In the genomic region with DNA sequence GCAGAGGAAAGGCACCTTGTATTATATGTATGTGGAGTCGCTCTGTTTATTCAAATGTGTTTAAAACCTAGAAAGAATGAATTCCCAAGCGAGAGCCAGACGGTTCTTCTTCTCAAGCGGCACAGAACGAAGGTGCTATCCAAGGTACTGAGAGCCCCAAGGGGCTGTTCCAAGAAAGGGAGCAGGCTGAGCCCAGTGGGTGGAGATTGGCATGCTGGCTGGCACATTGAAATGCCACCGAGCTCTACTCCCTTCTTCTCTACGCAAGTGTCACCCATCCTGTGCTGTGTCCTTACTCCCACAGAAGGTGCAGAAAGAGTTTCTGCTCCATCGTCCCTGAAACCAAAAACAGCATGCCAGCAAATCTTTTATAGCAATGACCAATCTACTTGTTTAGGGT, we compare ENCODE assay signal across 9 mouse cellular contexts.
A peak's percentile ranks its signal among the peaks of the same experiment; 100 is the strongest.
DNase-seq lines count a peak whose midpoint lies in the region; ATAC-seq and TF ChIP-seq lines count a peak whose summit lies in the region.
"Had no signal": no experiment of that assay in that cellular context is flagged by ENCODE, and none has a peak within 500 bp of the region (broad histone marks: within the 10 kb centered on the region; RNA-seq: fewer than 3 reads in every experiment).

No protein-coding gene starts in this region.

- no peaks in the 10 kb centered on the region for H3K36me3 ChIP-seq in heart, postnatal 0 days (replicated peaks; ENCODE audit: control insufficient read depth, insufficient read depth, low read length)
- no peaks in the 10 kb centered on the region for H3K36me3 ChIP-seq in midbrain, embryonic 11.5 days (ENCODE audit: control insufficient read depth, insufficient read depth, low read length)
- no peaks in the 10 kb centered on the region for H3K36me3 ChIP-seq in midbrain, postnatal 0 days (ENCODE audit: insufficient read depth, low read length)
- no peaks in the 10 kb centered on the region for H3K36me3 ChIP-seq in embryonic facial prominence, embryonic 14.5 days (ENCODE audit: control insufficient read depth, insufficient read depth, low read length)
- no peaks in the 10 kb centered on the region for H3K36me3 ChIP-seq in forebrain, postnatal 0 days (ENCODE audit: insufficient read depth)
- H3K36me3 ChIP-seq: liver, embryonic 15.5 days had no signal

- H3K9me3 ChIP-seq in heart, postnatal 0 days (replicated peaks; ENCODE audit: control insufficient read depth, low read length), result no peaks in the 10 kb centered on the region
- H3K9me3 ChIP-seq in midbrain, embryonic 11.5 days (ENCODE audit: control insufficient read depth, low read length), result no peaks in the 10 kb centered on the region
- H3K9me3 ChIP-seq in midbrain, postnatal 0 days (ENCODE audit: low read length), result no peaks in the 10 kb centered on the region
- no peaks in the 10 kb centered on the region for H3K9me3 ChIP-seq in embryonic facial prominence, embryonic 14.5 days (ENCODE audit: control insufficient read depth, low read length)
- H3K9me3 ChIP-seq in forebrain, postnatal 0 days (ENCODE audit: low read length), result no peaks in the 10 kb centered on the region
- H3K9me3 ChIP-seq: liver, embryonic 15.5 days had no signal

- DNase-seq in heart, postnatal 0 days (ENCODE audit: low spot score), result peak; percentile 29
- DNase-seq in heart, adult 18-20 months, result no peak
- DNase-seq in midbrain, embryonic 11.5 days (ENCODE audit: low spot score, missing footprints), result peak; percentile 56
- no peak for DNase-seq in midbrain, postnatal 0 days (ENCODE audit: low spot score)
- peak; percentile 48 for DNase-seq in embryonic facial prominence, embryonic 14.5 days (ENCODE audit: low spot score)
- peak; percentile 6 for DNase-seq in yolk sac, embryonic 10.5 days (ENCODE audit: low spot score)
- DNase-seq in forebrain, postnatal 0 days, result no peak
- no peak for DNase-seq in gastrocnemius, postnatal 14 days

- H3K4me2 ChIP-seq in heart, postnatal 0 days (ENCODE audit: low read depth, low read length), result no peak overlapping the region
- H3K4me2 ChIP-seq in midbrain, embryonic 11.5 days, result no peak overlapping the region
- no peak overlapping the region for H3K4me2 ChIP-seq in midbrain, postnatal 0 days (ENCODE audit: low read depth, low read length, poor library complexity, severe bottlenecking)
- H3K4me2 ChIP-seq in embryonic facial prominence, embryonic 14.5 days (ENCODE audit: low read depth, low read length), result no peak overlapping the region
- no peak overlapping the region for H3K4me2 ChIP-seq in forebrain, postnatal 0 days (ENCODE audit: low read depth)
- H3K4me2 ChIP-seq: liver, embryonic 15.5 days had no signal

- no peak overlapping the region for H3K9ac ChIP-seq in heart, postnatal 0 days (replicated peaks; ENCODE audit: low read depth, low read length)
- H3K9ac ChIP-seq in midbrain, embryonic 11.5 days (ENCODE audit: low read length), result no peak overlapping the region
- no peak overlapping the region for H3K9ac ChIP-seq in midbrain, postnatal 0 days (replicated peaks; ENCODE audit: low read length, poor library complexity, severe bottlenecking)
- H3K9ac ChIP-seq in embryonic facial prominence, embryonic 14.5 days (ENCODE audit: low read depth, low read length), result no peak overlapping the region
- no peak overlapping the region for H3K9ac ChIP-seq in forebrain, postnatal 0 days
- H3K9ac ChIP-seq: liver, embryonic 15.5 days had no signal

- no peak for ATAC-seq in heart, postnatal 0 days (ENCODE audit: insufficient read depth, low read depth)
- no peak for ATAC-seq in midbrain, embryonic 11.5 days (ENCODE audit: low FRiP score)
- ATAC-seq in midbrain, postnatal 0 days (ENCODE audit: low FRiP score), result no peak
- ATAC-seq in embryonic facial prominence, embryonic 14.5 days (ENCODE audit: low read depth), result no peak
- ATAC-seq in forebrain, postnatal 0 days, result no peak

- no peak overlapping the region for H3K27ac ChIP-seq in heart, postnatal 0 days (ENCODE audit: low read depth)
- H3K27ac ChIP-seq in midbrain, embryonic 11.5 days (ENCODE audit: low read depth, low read length), result no peak overlapping the region
- no peak overlapping the region for H3K27ac ChIP-seq in midbrain, postnatal 0 days (ENCODE audit: low read depth, low read length)
- no peak overlapping the region for H3K27ac ChIP-seq in embryonic facial prominence, embryonic 14.5 days (replicated peaks; ENCODE audit: low read depth, low read length)
- H3K27ac ChIP-seq in forebrain, postnatal 0 days (ENCODE audit: low read depth, low read length), result no peak overlapping the region
- H3K27ac ChIP-seq: liver, embryonic 15.5 days had no signal

- H3K27me3 ChIP-seq in heart, postnatal 0 days (ENCODE audit: control insufficient read depth, insufficient read depth, low read length), result peaks cover 5% of the 10 kb centered on the region
- no peaks in the 10 kb centered on the region for H3K27me3 ChIP-seq in midbrain, embryonic 11.5 days (ENCODE audit: control insufficient read depth, insufficient read depth, low read length)
- no peaks in the 10 kb centered on the region for H3K27me3 ChIP-seq in midbrain, postnatal 0 days (ENCODE audit: insufficient read depth, low read length)
- no peaks in the 10 kb centered on the region for H3K27me3 ChIP-seq in embryonic facial prominence, embryonic 14.5 days (replicated peaks; ENCODE audit: control insufficient read depth, insufficient read depth, low read length)
- no peaks in the 10 kb centered on the region for H3K27me3 ChIP-seq in forebrain, postnatal 0 days (ENCODE audit: insufficient read depth, low read length)
- H3K27me3 ChIP-seq: liver, embryonic 15.5 days had no signal

- no peak overlapping the region for H3K4me3 ChIP-seq in heart, postnatal 0 days (ENCODE audit: low read depth, low read length)
- H3K4me3 ChIP-seq in midbrain, embryonic 11.5 days (ENCODE audit: low read depth, low read length), result no peak overlapping the region
- H3K4me3 ChIP-seq in midbrain, postnatal 0 days (ENCODE audit: low read depth, low read length), result no peak overlapping the region
- no peak overlapping the region for H3K4me3 ChIP-seq in embryonic facial prominence, embryonic 14.5 days (ENCODE audit: low read depth, low read length)
- H3K4me3 ChIP-seq in forebrain, postnatal 0 days (ENCODE audit: low read depth, low read length), result no peak overlapping the region
- H3K4me3 ChIP-seq: liver, embryonic 15.5 days had no signal

- 27% methylated on average over 8 of the region's 8 CpGs for WGBS in heart, postnatal 0 days
- 34% methylated on average over 8 of the region's 8 CpGs for WGBS in midbrain, embryonic 11.5 days
- 44% methylated on average over 8 of the region's 8 CpGs for WGBS in midbrain, postnatal 0 days
- 25% methylated on average over 8 of the region's 8 CpGs for WGBS in embryonic facial prominence, embryonic 14.5 days
- WGBS in forebrain, postnatal 0 days, result 29% methylated on average over 8 of the region's 8 CpGs

- no peaks in the 10 kb centered on the region for H3K4me1 ChIP-seq in heart, postnatal 0 days (ENCODE audit: control insufficient read depth, insufficient read depth)
- H3K4me1 ChIP-seq in midbrain, embryonic 11.5 days (ENCODE audit: control insufficient read depth, insufficient read depth, low read length), result no peaks in the 10 kb centered on the region; the same call in 1 of the 2 replicates
- no peaks in the 10 kb centered on the region for H3K4me1 ChIP-seq in midbrain, postnatal 0 days (ENCODE audit: insufficient read depth, low read length)
- 0 out of 2 replicates have a peak, but pooled peaks cover 3% of the 10 kb centered on the region for H3K4me1 ChIP-seq in embryonic facial prominence, embryonic 14.5 days (ENCODE audit: control insufficient read depth, insufficient read depth, low read length)
- peaks cover 12% of the 10 kb centered on the region; the same call in 1 of the 2 replicates for H3K4me1 ChIP-seq in forebrain, postnatal 0 days (ENCODE audit: insufficient read depth)
- H3K4me1 ChIP-seq: liver, embryonic 15.5 days had no signal

- intact Hi-C loops in gastrocnemius, postnatal 14 days (cut with DNase I; ENCODE audit: low total_unique reads), result no loop called here

- TF ChIP-seq EP300 in heart, postnatal 0 days (IDR thresholded peaks at IDR 0.05; ENCODE audit: low read depth), result no peak

- no peak for TF ChIP-seq CTCF in heart, postnatal 0 days (IDR thresholded peaks at IDR 0.05; ENCODE audit: low read depth)
- no peak for TF ChIP-seq CTCF in midbrain, postnatal 0 days (IDR thresholded peaks at IDR 0.05)
- TF ChIP-seq CTCF in forebrain, postnatal 0 days (IDR thresholded peaks at IDR 0.05; ENCODE audit: low read depth), result no peak

Comparison
In these comparisons a context has a peak if more than half of its experiments do, and no peak if none do; other contexts are left out.
1. DNase-seq: peak in heart, postnatal 0 days (single experiment), midbrain, embryonic 11.5 days (single experiment), embryonic facial prominence, embryonic 14.5 days (single experiment) and yolk sac, embryonic 10.5 days (single experiment); none in heart, adult 18-20 months (0 of 2), midbrain, postnatal 0 days (single experiment), forebrain, postnatal 0 days (single experiment) and gastrocnemius, postnatal 14 days (single experiment).